ENCODE assay signal across 8 mouse cellular contexts in genomic region chr5:132029638-132030037, GRCm38 (mm10).
DNase-seq lines count a peak whose midpoint lies in the region.

No protein-coding gene starts in this region.

- intact Hi-C loops in left cerebral cortex, postnatal 25 days (cut with DNase I) = loop anchor here (2.0 to 5.0 kb wide), 3 partner anchors 87 to 217 kb away; no protein-coding TSS in a partner anchor

- peak; percentile 19 for DNase-seq in embryo, embryonic 11 days
- no peak for DNase-seq in embryo, embryonic 10 days (ENCODE audit: low spot score)
- DNase-seq in cerebellum, postnatal 10 days = peak; percentile 66 to 73
- peak; percentile 90 to 97 for DNase-seq in layer of hippocampus, adult 18-20 months (ENCODE audit: low spot score in 2 of 2)
- DNase-seq in left cerebral cortex, postnatal 25 days (ENCODE audit: low spot score in 2 of 2) = peak; percentile 85 to 97
- no peak for DNase-seq in heart, adult 18-20 months
- DNase-seq in urinary bladder, postnatal 4 days (ENCODE audit: low spot score in 2 of 2) = no peak
- no peak for DNase-seq in thymus, postnatal 25 days

Comparison
In these comparisons a context has a peak if more than half of its experiments do, and no peak if none do; other contexts are left out.
1. DNase-seq: peak in embryo, embryonic 11 days (single experiment), cerebellum, postnatal 10 days (2 of 2), layer of hippocampus, adult 18-20 months (2 of 2) and left cerebral cortex, postnatal 25 days (2 of 2); none in embryo, embryonic 10 days (single experiment), heart, adult 18-20 months (0 of 2), urinary bladder, postnatal 4 days (0 of 2) and thymus, postnatal 25 days (single experiment).